Mouse (Mus musculus): ENCODE measurements around the gene Myh7b.
A peak's percentile ranks its signal among the peaks of the same experiment; 100 is the strongest.
"Not testable (repeated sequence)": the region's sequence is repeated elsewhere in the genome, so short reads cannot be mapped to it uniquely, and the experiment has no call there.

Gene Myh7b

DNA sequence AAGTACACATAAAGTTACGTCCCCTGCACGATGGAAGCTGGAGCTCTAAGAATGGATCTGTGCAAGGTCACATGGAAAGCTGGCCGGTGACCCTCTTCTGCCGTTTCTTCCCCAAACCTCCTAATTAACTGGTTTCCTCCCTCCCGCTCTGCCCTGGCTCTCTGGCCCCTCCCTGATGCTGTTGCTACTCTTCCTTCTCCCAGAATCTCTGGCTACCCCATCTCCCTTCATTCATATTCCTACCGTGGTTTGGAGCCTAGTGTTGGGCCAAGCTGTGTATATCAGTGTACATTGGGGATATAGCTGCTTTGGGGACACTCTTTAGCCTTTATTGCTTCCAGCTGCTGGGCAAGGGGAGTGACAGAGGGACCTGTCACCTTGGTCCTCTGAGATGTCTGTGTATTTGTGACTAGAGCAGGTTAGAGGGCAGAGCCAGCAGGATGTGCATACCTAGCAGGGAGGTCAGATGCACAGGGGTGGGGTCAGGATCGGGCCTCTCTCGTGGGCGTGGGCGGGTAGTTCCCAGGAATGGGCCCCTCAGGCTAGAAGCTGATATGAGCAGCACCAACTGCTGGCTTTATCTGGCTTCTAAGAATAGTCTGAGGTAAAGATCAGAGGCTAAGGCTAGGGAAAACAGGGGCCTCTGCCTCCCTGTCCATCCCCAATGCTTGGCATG, 6.3 kb upstream of the Myh7b start:
- peak; percentile 8 for DNase-seq (ENCODE audit: low spot score)

DNA sequence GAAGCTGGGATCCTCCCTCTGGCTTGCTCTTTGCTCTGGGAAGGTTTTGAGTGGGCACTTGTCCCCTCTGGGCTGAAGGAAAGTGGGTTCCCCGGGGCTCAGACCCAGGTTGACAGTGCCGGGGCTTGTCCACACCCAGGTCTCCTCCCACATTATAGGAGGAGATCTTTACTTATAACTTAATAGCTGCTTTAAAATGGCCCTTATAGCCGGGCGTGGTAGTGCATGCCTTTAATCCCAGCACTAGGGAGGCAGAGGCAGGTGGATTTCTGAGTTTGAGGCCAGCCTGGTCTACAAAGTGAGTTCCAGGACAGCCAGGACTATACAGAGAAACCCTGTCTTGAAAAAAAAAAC, 5.8 kb upstream of the Myh7b start:
- not testable (repeated sequence) for DNase-seq (ENCODE audit: low spot score)

DNA sequence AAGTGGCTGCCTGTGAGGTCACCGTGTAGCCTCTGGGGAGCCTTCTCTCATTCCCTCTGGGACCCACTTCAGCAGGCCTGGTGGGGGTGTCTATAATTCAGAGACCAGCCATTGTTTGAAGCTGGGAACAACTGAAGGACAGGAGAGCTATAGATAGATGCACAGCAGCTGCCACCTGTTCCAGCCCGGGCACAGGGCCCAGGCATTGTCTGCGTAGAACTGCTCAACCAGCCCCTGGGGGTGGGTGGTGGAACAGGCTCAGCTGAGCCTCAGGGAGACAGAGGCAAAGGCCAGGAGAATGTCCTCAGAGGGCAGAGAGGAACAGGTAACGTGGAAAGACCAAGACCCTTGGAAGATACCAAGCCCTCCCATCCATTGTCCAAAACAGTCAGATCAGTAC, 4.7 kb upstream of the Myh7b start:
- DNase-seq (ENCODE audit: low spot score) = no peak

DNA sequence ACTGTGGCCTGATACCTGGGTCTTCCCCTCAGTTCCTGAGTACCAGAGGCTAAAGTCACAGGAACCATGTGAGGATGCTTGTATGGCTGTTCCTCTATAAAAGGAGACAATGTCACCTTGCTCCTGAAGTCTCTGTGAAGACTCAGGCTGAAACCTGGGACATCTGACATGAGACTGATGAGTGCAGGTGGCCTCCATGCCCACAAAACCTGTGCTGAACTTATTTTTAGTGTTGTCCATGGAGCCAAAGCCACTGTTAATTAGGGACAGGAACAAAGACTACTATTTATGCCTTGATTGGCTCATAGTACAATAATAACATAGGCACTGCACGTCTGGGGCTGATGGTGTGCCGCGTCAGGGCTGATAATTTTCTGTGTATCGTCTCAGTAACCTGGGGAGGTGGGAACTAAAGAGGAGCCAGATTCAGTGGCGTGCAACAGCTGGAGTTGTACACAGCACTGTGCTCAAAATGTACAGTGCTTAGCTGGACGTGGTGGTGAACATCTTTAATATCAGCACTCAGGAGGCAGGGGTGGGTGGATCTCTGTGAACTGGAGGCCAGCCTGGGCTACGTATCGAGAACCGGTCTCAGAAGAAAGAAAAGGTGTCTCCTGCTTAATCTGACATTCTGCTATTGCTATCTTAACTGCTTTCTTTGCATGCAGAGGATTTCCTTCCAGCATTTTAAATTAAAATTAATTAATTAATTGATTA, 980 bp downstream of the Myh7b start:
- no peak for DNase-seq (ENCODE audit: low spot score)

DNA sequence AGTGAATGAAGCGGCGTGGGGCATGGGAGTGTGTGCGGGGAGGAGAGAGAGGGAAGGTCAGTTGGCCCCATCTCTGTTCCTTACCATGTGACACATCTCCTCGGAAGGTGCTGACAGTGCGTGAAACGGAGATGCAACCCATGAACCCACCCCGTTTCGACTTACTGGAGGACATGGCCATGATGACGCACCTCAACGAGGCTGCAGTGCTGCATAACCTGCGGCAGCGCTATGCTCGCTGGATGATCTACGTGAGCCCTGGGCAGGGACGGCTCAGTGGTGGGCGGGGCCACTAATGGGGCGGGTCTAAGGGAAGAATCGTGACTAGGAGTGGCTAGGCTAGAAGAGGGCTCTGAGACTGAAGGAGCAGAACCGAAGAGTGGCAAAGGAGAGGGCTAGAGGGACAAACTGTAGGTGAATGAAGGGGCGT, 2.3 kb downstream of the Myh7b start:
- DNase-seq (ENCODE audit: low spot score) = peak; percentile 78

DNA sequence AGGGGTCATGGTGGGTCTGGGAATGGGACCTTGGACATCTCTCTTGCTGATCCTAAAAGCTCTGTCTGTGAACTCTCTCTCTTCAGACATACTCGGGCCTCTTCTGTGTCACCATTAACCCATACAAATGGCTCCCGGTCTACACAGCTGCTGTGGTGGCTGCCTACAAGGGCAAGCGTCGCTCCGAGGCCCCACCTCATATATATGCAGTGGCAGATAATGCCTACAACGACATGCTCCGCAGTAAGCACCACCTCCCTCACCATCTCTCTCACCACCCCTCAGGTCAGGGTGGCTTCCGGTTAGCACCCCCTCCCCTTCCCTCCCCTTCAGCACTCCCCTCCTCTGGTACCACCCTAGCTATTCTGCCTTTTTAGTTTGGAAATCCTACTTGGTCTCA, 2.9 kb downstream of the Myh7b start:
- no peak for DNase-seq (ENCODE audit: low spot score)

DNA sequence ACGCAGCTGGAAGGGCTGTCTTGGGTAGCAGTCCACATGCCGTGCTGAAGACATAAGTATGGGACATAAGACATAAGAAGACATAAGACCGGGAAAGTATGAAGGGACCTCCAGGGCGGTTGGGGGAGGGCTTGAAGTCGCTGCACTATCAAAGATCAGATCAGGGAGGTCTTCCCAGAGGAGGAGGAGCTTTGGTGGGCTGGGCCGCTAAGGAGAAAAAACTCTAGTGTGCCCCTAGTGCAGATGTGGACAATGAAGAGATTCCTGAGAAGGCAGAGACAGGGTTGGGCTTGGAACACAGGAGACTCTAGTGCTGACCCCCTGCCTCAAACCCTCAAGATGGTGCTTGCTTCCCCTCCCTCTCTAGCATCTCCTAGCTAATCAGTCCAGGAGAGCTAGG, 6.0 kb downstream of the Myh7b start:
- no peak for DNase-seq (ENCODE audit: low spot score)

DNA sequence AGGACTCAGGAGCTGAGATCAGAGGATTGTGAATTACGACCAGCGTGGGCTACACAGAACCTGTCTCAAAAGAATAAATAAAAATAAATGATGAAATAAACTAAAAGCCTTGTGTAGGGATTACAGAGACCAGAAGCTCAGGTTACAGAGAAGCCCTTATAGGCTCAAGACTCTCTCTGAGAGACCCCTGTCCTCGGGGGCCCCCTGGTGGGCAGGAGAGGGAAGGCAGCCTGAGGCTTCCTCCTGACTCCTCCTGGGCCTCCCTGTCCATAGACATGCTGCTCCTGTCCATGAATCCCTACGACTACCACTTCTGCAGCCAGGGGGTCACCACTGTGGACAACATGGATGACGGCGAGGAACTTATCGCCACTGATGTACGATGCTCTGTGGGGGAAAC, 8.8 kb downstream of the Myh7b start:
- DNase-seq (ENCODE audit: low spot score) = peak; percentile 68

DNA sequence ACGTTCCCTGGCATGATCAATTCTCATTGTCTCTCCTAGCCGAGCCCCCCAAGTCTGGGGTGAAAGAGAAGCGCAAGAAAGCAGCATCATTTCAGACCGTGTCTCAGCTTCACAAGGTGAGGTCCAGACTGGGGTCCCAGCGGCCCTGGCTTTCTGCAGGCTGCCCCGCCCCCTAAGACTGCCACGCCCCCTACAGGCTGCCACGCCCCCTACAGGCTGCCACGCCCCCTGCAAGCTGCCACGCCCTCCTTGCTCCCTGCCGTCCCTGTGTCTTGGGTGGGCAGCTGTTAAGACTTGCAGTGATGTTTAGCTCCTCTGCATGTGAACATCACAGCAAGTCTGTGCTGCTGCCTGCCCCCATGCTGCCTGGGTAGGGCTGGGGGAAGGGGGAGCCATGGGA, 11.6 kb downstream of the Myh7b start:
- DNase-seq (ENCODE audit: low spot score) = no peak

DNA sequence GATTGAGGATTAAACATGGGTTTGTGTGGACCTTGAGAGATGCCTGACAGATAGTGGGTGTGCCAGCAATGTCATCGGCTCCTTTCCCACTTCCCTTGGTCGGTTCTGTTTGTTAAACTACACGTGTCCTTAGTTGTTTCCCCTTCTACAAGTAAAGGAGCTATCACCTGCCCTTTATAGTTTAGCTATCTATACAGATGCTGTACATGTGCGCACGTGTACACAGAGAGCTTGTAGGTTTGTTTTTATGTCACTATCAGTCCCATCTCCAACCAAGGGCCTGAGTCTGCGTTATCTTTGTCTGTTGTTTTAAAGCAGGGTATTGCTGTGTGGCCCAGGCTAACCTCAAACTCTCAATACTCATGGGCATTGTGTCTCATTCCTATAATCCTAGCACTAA, 13.0 kb downstream of the Myh7b start:
- DNase-seq (ENCODE audit: low spot score) = no peak

DNA sequence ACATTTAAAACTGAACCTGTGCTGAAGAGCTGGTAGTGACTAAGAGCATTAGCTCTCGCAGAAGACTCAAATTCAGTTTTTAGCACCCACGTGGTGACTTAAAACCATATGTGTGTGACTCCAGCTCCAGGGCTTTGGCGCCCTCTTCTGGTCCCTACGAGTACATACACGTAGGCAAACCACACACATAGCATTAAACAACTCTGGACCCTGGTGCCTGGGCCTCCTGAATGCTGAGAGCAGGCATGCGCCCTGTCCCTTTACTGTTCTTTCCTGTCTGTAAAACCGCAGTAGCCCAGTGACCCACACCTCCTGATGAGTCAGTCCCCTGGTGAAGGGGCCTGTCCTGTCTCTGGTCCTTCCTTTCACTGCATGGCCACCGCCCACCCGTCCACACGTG, 13.7 kb downstream of the Myh7b start:
- DNase-seq (ENCODE audit: low spot score) = peak; percentile 75

DNA sequence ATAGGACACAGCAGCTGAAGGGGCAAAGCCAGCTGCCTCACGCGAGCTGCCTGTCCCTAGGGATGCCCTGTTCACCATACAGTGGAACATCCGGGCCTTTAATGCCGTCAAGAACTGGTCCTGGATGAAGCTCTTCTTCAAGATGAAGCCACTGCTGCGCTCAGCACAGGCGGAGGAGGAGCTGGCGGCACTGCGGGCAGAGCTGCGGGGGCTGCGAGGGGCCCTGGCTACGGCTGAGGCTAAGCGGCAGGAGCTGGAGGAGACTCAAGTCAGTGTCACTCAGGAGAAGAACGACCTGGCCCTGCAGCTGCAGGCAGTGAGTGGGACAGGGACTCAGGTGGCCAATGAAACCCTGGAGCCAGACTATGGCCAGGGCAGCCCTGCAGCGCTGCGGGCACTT, 15.3 kb downstream of the Myh7b start:
- DNase-seq (ENCODE audit: low spot score) = no peak

DNA sequence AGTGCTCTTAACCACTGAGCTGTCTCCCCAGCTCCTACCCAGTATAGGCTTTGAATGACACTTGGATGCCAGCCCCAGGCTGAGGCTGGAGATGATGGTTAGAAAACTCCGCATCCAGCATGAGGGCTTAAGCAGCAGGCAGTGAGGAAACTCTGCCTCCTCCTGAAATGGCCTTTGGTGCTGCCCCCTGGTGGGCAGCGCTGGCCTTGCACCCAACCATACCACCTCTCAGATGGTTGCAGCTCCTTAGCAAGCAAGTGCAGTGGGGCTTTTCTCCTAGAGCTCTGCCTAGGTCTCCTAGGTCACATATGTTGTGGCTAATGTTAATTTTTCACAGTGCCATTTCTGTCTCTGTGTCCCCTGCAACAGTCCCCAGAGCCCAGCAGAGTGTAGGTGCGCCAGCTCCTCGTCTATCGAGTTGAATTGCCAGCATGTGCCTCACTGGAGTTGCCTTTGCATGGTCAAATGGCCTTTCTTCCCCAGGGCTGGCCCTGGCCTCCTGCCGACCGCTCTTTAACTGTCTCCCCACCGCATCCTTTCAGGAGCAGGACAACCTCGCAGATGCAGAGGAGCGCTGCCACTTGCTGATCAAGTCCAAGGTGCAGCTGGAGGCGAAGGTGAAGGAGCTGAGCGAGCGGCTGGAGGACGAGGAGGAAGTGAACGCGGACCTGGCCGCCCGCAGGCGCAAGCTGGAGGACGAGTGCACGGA, 16.2 kb downstream of the Myh7b start:
- DNase-seq (ENCODE audit: low spot score) = peak; percentile 70

DNA sequence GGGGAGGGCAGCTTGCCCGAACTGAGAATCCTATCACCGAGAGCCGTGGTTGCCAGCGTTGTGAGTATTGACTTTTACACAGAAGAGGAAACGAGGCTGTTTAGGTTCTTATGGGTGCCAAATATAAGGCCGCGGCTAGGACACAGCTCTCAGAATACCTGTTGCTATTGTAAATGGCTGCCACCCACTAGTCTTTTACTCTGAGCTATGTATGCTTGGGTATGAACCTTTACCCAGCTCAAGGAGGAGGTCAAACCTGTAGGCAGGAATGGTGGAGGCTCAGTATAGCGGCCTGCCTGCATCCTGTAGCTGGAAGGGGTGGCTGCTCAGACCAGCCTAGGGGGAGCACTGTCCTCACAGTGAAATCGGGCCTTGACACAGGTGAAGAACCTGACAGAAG, 17.1 kb downstream of the Myh7b start:
- DNase-seq (ENCODE audit: low spot score) = no peak

DNA sequence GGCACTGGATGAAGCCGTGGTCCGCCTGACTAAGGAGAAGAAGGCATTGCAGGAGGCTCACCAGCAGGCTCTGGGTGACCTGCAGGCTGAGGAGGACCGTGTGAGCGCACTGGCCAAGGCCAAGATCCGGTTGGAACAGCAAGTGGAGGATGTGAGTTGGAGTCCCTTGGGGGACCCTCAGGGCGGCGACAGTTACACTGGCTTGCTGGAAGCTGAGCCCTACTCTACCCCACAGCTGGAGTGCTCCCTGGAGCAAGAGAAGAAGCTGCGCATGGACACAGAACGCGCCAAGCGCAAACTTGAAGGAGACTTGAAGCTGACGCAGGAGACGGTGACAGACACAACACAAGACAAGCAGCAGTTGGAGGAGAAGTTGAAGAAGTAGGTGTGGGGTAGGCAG, 17.5 kb downstream of the Myh7b start:
- no peak for DNase-seq (ENCODE audit: low spot score)

DNA sequence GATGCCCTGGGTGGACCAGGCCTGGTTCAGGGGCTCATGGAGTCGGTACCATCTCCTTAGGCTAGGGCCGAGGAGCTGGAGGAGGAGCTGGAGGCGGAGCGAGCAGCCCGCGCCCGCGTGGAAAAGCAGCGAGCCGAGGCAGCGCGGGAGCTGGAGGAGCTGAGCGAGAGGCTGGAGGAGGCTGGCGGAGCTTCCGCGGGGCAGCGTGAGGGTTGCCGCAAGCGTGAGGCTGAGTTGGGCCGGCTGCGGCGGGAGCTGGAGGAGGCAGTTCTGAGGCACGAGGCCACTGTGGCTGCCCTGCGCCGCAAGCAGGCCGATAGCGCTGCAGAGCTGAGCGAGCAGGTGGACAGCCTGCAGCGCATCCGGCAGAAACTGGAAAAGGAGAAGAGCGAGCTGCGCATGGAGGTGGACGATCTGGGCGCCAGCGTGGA, 18.2 kb downstream of the Myh7b start:
- DNase-seq (ENCODE audit: low spot score) = peak; percentile 64

DNA sequence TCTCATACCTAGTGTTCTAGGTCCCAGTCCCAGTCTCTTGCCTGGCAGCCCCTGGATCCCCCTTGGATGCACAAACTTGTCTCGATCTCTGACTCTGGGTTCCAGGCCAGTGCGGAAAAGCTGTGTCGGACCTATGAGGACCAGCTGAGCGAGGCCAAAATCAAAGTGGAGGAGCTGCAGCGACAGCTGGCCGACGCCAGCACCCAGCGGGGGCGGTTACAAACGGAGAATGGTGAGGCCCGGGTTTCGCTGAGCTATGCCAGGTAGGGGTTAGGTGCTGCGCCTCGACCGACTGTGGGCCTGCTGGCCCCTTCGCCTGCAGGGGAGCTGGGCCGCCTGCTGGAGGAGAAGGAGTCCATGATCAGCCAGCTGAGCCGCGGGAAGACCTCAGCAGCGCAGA, 19.1 kb downstream of the Myh7b start:
- peak; percentile 32 for DNase-seq (ENCODE audit: low spot score)

DNA sequence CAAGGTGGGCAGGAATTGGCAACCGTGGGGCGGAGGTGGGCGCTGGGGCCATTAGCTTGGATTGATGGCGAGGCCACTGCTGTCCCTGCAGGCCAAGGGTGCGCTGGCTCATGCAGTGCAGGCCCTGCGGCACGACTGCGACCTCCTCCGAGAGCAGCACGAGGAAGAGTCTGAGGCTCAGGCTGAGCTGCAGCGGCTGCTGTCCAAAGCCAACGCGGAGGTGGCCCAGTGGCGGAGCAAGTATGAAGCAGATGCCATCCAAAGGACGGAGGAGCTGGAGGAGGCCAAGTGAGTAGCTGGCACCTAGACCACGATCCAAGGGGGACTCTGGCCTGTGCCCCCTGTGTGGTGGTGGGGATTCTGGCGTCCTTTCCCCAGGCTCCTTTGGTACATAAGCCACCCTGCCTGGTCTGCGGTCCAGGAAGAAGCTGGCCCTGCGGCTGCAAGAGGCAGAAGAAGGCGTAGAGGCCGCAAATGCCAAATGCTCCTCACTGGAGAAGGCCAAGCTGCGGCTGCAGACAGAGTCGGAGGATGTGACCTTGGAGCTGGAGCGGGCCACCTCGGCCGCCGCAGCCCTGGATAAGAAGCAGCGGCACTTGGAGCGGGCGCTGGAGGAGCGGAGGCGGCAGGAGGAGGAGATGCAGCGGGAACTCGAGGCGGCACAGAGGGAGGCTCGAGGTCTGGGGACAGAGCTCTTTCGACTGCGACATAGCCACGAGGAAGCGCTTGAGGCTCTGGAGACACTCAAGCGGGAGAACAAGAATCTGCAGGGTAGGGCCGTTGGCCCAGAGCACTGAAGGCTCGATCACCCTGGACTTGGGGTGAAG, 19.8 kb downstream of the Myh7b start:
- peak; percentile 59 for DNase-seq (ENCODE audit: low spot score)

DNA sequence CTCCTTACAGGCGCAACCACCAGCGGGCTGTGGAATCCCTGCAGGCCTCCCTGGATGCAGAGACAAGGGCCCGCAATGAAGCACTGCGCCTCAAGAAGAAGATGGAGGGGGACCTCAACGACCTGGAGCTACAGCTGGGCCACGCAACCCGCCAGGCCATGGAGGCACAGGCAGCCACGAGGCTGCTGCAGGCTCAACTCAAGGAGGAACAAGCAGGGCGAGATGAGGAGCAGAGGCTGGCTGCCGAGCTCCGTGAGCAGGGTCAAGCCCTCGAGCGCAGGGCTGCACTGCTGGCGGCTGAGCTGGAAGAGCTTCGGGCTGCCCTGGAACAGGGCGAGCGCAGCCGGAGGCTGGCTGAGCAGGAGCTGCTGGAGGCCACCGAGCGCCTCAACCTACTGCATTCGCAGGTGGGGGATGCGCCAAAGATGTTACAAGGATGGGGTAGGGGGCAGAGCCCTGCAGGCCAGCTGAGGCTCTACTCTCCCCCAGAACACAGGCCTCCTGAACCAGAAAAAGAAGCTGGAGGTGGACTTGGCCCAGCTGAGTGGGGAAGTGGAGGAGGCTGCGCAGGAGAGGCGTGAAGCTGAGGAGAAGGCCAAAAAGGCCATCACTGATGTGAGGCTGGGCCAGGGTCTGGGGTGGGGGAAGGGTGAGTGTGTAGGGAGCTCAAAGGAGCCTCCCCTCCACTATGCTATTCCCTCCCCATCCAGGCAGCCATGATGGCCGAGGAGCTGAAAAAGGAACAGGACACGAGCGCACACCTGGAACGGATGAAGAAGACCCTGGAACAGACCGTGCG, 21.3 kb downstream of the Myh7b start:
- DNase-seq (ENCODE audit: low spot score) = no peak

DNA sequence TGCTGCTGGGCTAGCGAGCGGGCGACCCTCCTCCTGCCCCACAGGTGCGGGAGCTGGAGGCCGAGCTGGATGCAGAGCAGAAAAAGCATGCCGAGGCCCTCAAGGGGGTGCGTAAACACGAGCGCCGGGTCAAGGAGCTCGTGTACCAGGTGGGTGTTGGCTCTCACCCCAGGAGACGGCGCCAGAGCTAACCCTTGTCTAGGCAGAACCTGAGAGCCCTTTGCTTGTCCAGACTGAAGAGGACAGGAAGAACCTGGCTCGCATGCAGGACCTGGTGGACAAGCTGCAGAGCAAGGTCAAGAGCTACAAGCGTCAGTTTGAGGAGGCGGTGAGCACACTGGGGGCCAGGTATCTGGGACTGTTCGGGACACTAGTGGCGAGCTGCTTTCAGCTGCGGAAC, 22.1 kb downstream of the Myh7b start:
- DNase-seq (ENCODE audit: low spot score) = no peak

DNA sequence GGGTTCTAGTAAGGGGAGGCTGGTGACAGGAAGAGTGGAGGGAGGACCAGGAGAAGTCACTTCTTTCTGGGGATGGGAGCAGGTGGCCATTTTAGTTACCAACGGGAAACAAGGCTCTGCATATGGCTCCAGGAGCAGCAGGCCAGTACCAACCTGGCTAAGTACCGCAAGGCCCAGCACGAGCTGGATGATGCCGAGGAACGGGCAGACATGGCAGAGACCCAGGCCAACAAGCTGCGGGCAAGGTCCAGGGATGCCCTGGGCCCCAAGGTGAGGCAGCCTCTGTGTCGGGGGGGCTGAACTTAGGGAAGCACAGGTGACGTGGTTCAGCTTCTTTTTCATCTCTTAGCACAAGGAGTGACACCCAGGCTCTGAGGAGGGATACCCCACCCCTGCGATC, 22.7 kb downstream of the Myh7b start:
- DNase-seq (ENCODE audit: low spot score) = no peak

DNA sequence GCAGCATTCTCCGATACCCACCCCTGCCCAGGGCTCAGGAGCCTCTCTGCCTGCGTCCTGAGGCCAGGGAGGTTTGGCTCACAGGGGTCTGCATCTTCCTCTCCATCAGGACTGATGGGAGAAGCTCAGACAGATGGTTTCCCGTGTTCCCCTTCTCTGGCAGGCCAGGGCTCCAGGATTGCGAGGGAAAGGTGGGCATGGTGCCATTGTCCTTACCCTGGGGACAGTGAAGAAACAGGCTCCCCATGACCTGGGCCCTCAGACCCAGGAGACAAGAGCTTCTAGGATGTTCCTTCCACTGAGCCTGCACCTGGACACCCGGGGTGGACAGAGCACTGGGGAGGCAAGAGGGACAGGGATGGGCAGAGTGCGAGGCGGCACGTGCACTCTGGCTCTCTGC, 23.6 kb downstream of the Myh7b start:
- DNase-seq (ENCODE audit: low spot score) = no peak

All from embryo, embryonic 10 days (tissue).